Mouse (Mus musculus) liver, embryonic 14.5 days (tissue): ENCODE results near the gene Suz12.

Experiments
- CTCF ChIP-seq: IDR thresholded peaks from 2 replicates; pipeline ENCODE4 v1.5.1; 2016; ENCODE audit warnings: antibody characterized with exemption, low read depth, control low read depth
- EP300 ChIP-seq: IDR thresholded peaks from 2 replicates; pipeline ENCODE4 v1.6.1; 2016; ENCODE audit warnings: antibody characterized with exemption, low read depth

GRCm38 (mm10) chr11:80056141-80056540 lies 63.2 kb downstream of the Suz12 start:
- no peak for TF ChIP-seq CTCF
- no peak for TF ChIP-seq EP300
